Mouse (Mus musculus): ENCODE results near the gene Mfap1a. TPM values are rescaled to one million over a fixed set of nuclear protein-coding genes. Genes with fewer than 3 reads are reported as not detected.
A peak's percentile ranks its signal among the peaks of the same experiment; 100 is the strongest.
"Not testable (repeated sequence)": the region's sequence is repeated elsewhere in the genome, so short reads cannot be mapped to it uniquely, and the experiment has no call there.

The Mfap1a gene
- polyA plus RNA-seq (2014; fragmentation: Nextera tagmentation; extraction: Ambion mirVana), result 30.9 and 31.5 TPM in 2 replicates

GRCm38 (mm10) chr2:121505942-121506882, at the start of gene Mfap1a, which contains the start of gene Wdr76:
TSS of gene Mfap1a (minus strand) at chr2:121506665.
TSS of gene Wdr76 (plus strand) at chr2:121506723.
- WGBS, result 4% methylated on average over 38 of the region's 42 CpGs
- DNase-seq (ENCODE audit: low spot score) (peak; percentile 90), ATAC-seq (ENCODE audit: low FRiP score) (peak; percentile 91)
- not testable (repeated sequence) for H3K9me3 ChIP-seq (ENCODE audit: control insufficient read depth, low read length); H3K27ac ChIP-seq (ENCODE audit: low read depth, low read length); H3K4me1 ChIP-seq (replicated peaks; ENCODE audit: control insufficient read depth, insufficient read depth, low read length); H3K36me3 ChIP-seq (ENCODE audit: control insufficient read depth, insufficient read depth, low read length); H3K27me3 ChIP-seq (ENCODE audit: control insufficient read depth, insufficient read depth, low read length)
- Histone ChIP-seq H3K9ac (ENCODE audit: low read depth, low read length) (peak within 1 kb of the TSS; percentile 67), H3K4me2 (replicated peaks; ENCODE audit: low read depth, low read length) (peak within 1 kb of the TSS; percentile 46), H3K4me3 (ENCODE audit: low read depth, low read length) (peak within 1 kb of the TSS; percentile 52)

- ATAC-seq (ENCODE audit: low FRiP score), result no peak
- WGBS, result 94% methylated on average over 8 of the region's 8 CpGs
Observed at GRCm38 (mm10) chr2:121551271-121551670, 44.8 kb upstream of the Mfap1a start.

GRCm38 (mm10) chr2:121549630-121550029, 43.2 kb upstream of the Mfap1a start:
- Histone ChIP-seq H3K27me3 (ENCODE audit: control insufficient read depth, insufficient read depth, low read length) (no peaks in the 10 kb centered on the region), H3K4me1 (replicated peaks; ENCODE audit: control insufficient read depth, insufficient read depth, low read length) (no peaks in the 10 kb centered on the region), H3K4me3 (ENCODE audit: low read depth, low read length) (no peak overlapping the region), H3K4me2 (replicated peaks; ENCODE audit: low read depth, low read length) (no peak overlapping the region), H3K36me3 (ENCODE audit: control insufficient read depth, insufficient read depth, low read length) (no peaks in the 10 kb centered on the region), H3K9ac (ENCODE audit: low read depth, low read length) (no peak overlapping the region), H3K9me3 (ENCODE audit: control insufficient read depth, low read length) (no peaks in the 10 kb centered on the region), H3K27ac (ENCODE audit: low read depth, low read length) (no peak overlapping the region)
- WGBS, result 92% methylated on average over 6 of the region's 6 CpGs
- DNase-seq (ENCODE audit: low spot score) (no peak), ATAC-seq (ENCODE audit: low FRiP score) (no peak)

More at GRCm38 (mm10) chr2:121551271-121551670, 44.8 kb upstream of the Mfap1a start:
- Histone ChIP-seq H3K4me2 (replicated peaks; ENCODE audit: low read depth, low read length) (no peak overlapping the region), H3K36me3 (ENCODE audit: control insufficient read depth, insufficient read depth, low read length) (no peaks in the 10 kb centered on the region), H3K9ac (ENCODE audit: low read depth, low read length) (no peak overlapping the region), H3K9me3 (ENCODE audit: control insufficient read depth, low read length) (no peaks in the 10 kb centered on the region), H3K27me3 (ENCODE audit: control insufficient read depth, insufficient read depth, low read length) (no peaks in the 10 kb centered on the region), H3K4me1 (replicated peaks; ENCODE audit: control insufficient read depth, insufficient read depth, low read length) (no peaks in the 10 kb centered on the region), H3K27ac (ENCODE audit: low read depth, low read length) (no peak overlapping the region), H3K4me3 (ENCODE audit: low read depth, low read length) (no peak overlapping the region)
- DNase-seq (ENCODE audit: low spot score), result no peak

- Histone ChIP-seq H3K27ac (ENCODE audit: low read depth, low read length) (no peak overlapping the region), H3K4me2 (replicated peaks; ENCODE audit: low read depth, low read length) (no peak overlapping the region), H3K36me3 (ENCODE audit: control insufficient read depth, insufficient read depth, low read length) (peaks cover 2% of the 10 kb centered on the region; the same call in 1 of the 2 replicates), H3K27me3 (ENCODE audit: control insufficient read depth, insufficient read depth, low read length) (no peaks in the 10 kb centered on the region), H3K4me1 (replicated peaks; ENCODE audit: control insufficient read depth, insufficient read depth, low read length) (no peaks in the 10 kb centered on the region), H3K9ac (ENCODE audit: low read depth, low read length) (no peak overlapping the region), H3K4me3 (ENCODE audit: low read depth, low read length) (no peak overlapping the region), H3K9me3 (ENCODE audit: control insufficient read depth, low read length) (no peaks in the 10 kb centered on the region)
- no peak for ATAC-seq (ENCODE audit: low FRiP score)
- DNase-seq (ENCODE audit: low spot score), result no peak
- WGBS, result 88% methylated on average over 3 of the region's 3 CpGs
Observed at GRCm38 (mm10) chr2:121544829-121545228, 38.4 kb upstream of the Mfap1a start.

GRCm38 (mm10) chr2:121525056-121525455, 18.6 kb upstream of the Mfap1a start:
- Histone ChIP-seq H3K27ac (ENCODE audit: low read depth, low read length) (no peak overlapping the region), H3K27me3 (ENCODE audit: control insufficient read depth, insufficient read depth, low read length) (no peaks in the 10 kb centered on the region), H3K4me1 (replicated peaks; ENCODE audit: control insufficient read depth, insufficient read depth, low read length) (no peaks in the 10 kb centered on the region), H3K4me2 (replicated peaks; ENCODE audit: low read depth, low read length) (no peak overlapping the region), H3K9me3 (ENCODE audit: control insufficient read depth, low read length) (no peaks in the 10 kb centered on the region), H3K9ac (ENCODE audit: low read depth, low read length) (no peak overlapping the region), H3K4me3 (ENCODE audit: low read depth, low read length) (no peak overlapping the region), H3K36me3 (ENCODE audit: control insufficient read depth, insufficient read depth, low read length) (no peaks in the 10 kb centered on the region)
- DNase-seq (ENCODE audit: low spot score) (no peak), ATAC-seq (ENCODE audit: low FRiP score) (no peak)
- 94% methylated on average over 2 of the region's 2 CpGs for WGBS

GRCm38 (mm10) chr2:121522830-121523229, 16.4 kb upstream of the Mfap1a start:
- not testable (repeated sequence) for H3K4me3 ChIP-seq (ENCODE audit: low read depth, low read length); H3K27ac ChIP-seq (ENCODE audit: low read depth, low read length); H3K36me3 ChIP-seq (ENCODE audit: control insufficient read depth, insufficient read depth, low read length); H3K27me3 ChIP-seq (ENCODE audit: control insufficient read depth, insufficient read depth, low read length); ATAC-seq (ENCODE audit: low FRiP score); H3K4me2 ChIP-seq (replicated peaks; ENCODE audit: low read depth, low read length); H3K4me1 ChIP-seq (replicated peaks; ENCODE audit: control insufficient read depth, insufficient read depth, low read length); DNase-seq (ENCODE audit: low spot score); H3K9me3 ChIP-seq (ENCODE audit: control insufficient read depth, low read length); H3K9ac ChIP-seq (ENCODE audit: low read depth, low read length)
- WGBS, result 92% methylated on average over 3 of the region's 3 CpGs

- WGBS, result 91% methylated on average over 2 of the region's 2 CpGs
- Histone ChIP-seq H3K36me3 (ENCODE audit: control insufficient read depth, insufficient read depth, low read length) (no peaks in the 10 kb centered on the region), H3K4me1 (replicated peaks; ENCODE audit: control insufficient read depth, insufficient read depth, low read length) (no peaks in the 10 kb centered on the region), H3K4me3 (ENCODE audit: low read depth, low read length) (no peak overlapping the region), H3K9me3 (ENCODE audit: control insufficient read depth, low read length) (no peaks in the 10 kb centered on the region), H3K27ac (ENCODE audit: low read depth, low read length) (no peak overlapping the region), H3K4me2 (replicated peaks; ENCODE audit: low read depth, low read length) (no peak overlapping the region), H3K27me3 (ENCODE audit: control insufficient read depth, insufficient read depth, low read length) (no peaks in the 10 kb centered on the region), H3K9ac (ENCODE audit: low read depth, low read length) (no peak overlapping the region)
- ATAC-seq (ENCODE audit: low FRiP score), result no peak
- DNase-seq (ENCODE audit: low spot score), result no peak
Observed at GRCm38 (mm10) chr2:121522006-121522405, 15.5 kb upstream of the Mfap1a start.

GRCm38 (mm10) chr2:121518711-121519110, 12.2 kb upstream of the Mfap1a start:
- not testable (repeated sequence) for H3K4me2 ChIP-seq (replicated peaks; ENCODE audit: low read depth, low read length); H3K9ac ChIP-seq (ENCODE audit: low read depth, low read length); H3K27ac ChIP-seq (ENCODE audit: low read depth, low read length); H3K9me3 ChIP-seq (ENCODE audit: control insufficient read depth, low read length); H3K36me3 ChIP-seq (ENCODE audit: control insufficient read depth, insufficient read depth, low read length); H3K4me1 ChIP-seq (replicated peaks; ENCODE audit: control insufficient read depth, insufficient read depth, low read length); DNase-seq (ENCODE audit: low spot score); H3K4me3 ChIP-seq (ENCODE audit: low read depth, low read length); ATAC-seq (ENCODE audit: low FRiP score); H3K27me3 ChIP-seq (ENCODE audit: control insufficient read depth, insufficient read depth, low read length)
- 94% methylated on average over 4 of the region's 4 CpGs for WGBS

- DNase-seq (ENCODE audit: low spot score) (no peak), ATAC-seq (ENCODE audit: low FRiP score) (no peak)
- Histone ChIP-seq H3K4me1 (replicated peaks; ENCODE audit: control insufficient read depth, insufficient read depth, low read length) (no peaks in the 10 kb centered on the region), H3K9ac (ENCODE audit: low read depth, low read length) (no peak overlapping the region), H3K4me2 (replicated peaks; ENCODE audit: low read depth, low read length) (no peak overlapping the region), H3K27me3 (ENCODE audit: control insufficient read depth, insufficient read depth, low read length) (no peaks in the 10 kb centered on the region), H3K36me3 (ENCODE audit: control insufficient read depth, insufficient read depth, low read length) (no peaks in the 10 kb centered on the region), H3K9me3 (ENCODE audit: control insufficient read depth, low read length) (no peaks in the 10 kb centered on the region), H3K27ac (ENCODE audit: low read depth, low read length) (no peak overlapping the region), H3K4me3 (ENCODE audit: low read depth, low read length) (no peak overlapping the region)
- WGBS, result 90% methylated on average over 5 of the region's 5 CpGs
Observed at GRCm38 (mm10) chr2:121518106-121518505, 11.6 kb upstream of the Mfap1a start.
